Mouse (Mus musculus) small intestine, adult 2 months (tissue): ENCODE results near the gene Tenm3. TPM values are rescaled to one million over a fixed set of nuclear protein-coding genes. Genes with fewer than 3 reads are reported as not detected.

Experiments
- H3K27ac ChIP-seq: fragments of 200-500 bp; 2 replicates; pipeline ENCODE4 v1.5.1; 2012; ENCODE audit warnings: low read depth, low read length, control low read depth, inconsistent platforms; ENCODE audit not compliant: insufficient read depth
- H3K27me3 ChIP-seq: fragments of 200-500 bp; 2 replicates; pipeline ENCODE4 v1.6.1; 2012; ENCODE audit warnings: mild to moderate bottlenecking, moderate library complexity, low read length, inconsistent platforms; ENCODE audit not compliant: control insufficient read depth, insufficient read depth
- H3K36me3 ChIP-seq: fragments of 200-500 bp; 2 replicates; pipeline ENCODE4 v1.6.1; 2012; ENCODE audit warnings: mild to moderate bottlenecking, low read length, control low read depth, inconsistent platforms; ENCODE audit not compliant: control insufficient read depth, insufficient read depth
- H3K4me1 ChIP-seq: fragments of 200-500 bp; 2 replicates; pipeline ENCODE4 v1.6.1; 2012; ENCODE audit warnings: low read length, inconsistent platforms, mixed read lengths; ENCODE audit not compliant: control insufficient read depth, insufficient read depth, insufficient read length
- H3K4me3 ChIP-seq: fragments of 200-500 bp; 2 replicates; pipeline ENCODE4 v1.5.1; 2012; ENCODE audit warnings: low read depth, mild to moderate bottlenecking, control low read depth, inconsistent platforms, low read length, moderate library complexity
- CTCF ChIP-seq: fragments of 200-500 bp; IDR thresholded peaks from 2 replicates; pipeline ENCODE4 v1.5.1; 2012; ENCODE audit warnings: low read depth, mild to moderate bottlenecking, control low read depth, inconsistent platforms, low read length, moderate library complexity, mixed read lengths; ENCODE audit not compliant: insufficient replicate concordance, insufficient read length; ENCODE audit errors: extremely low read depth
- POLR2A ChIP-seq: fragments of 200-500 bp; IDR thresholded peaks from 2 replicates; pipeline ENCODE4 v1.6.1; 2012; ENCODE audit warnings: low read depth, mild to moderate bottlenecking, control low read depth, inconsistent platforms, low read length, moderate library complexity
- WGBS: fragments of 180-500 bp; shearing (Covaris S2); methylation state at CpG from one replicate; pipeline ENCODE4 v1.1.7; 2018; 5-methylcytosine and 5-hydroxymethylcytosine counted together
- polyA plus RNA-seq: library from polyadenylated mRNA; depleted of rRNA; stranded (reverse); fragments of >200 nt; gene quantifications from 2 replicates; pipeline ENCODE4 v1.2.3, GENCODE M21; 2012

Tenm3 gene
- polyA plus RNA-seq, 1 experiment: 1.6 TPM

GRCm38 (mm10) chr8:48596332-48596731, 247.4 kb downstream of the Tenm3 start:
- no peak overlapping the region for H3K27ac ChIP-seq
- H3K4me1 ChIP-seq: no peaks in the 10 kb centered on the region
- WGBS: 88% methylated on average over 14 of the region's 14 CpGs
- H3K27me3 ChIP-seq: no peaks in the 10 kb centered on the region
- no peaks in the 10 kb centered on the region for H3K36me3 ChIP-seq
- no peak overlapping the region for H3K4me3 ChIP-seq
- TF ChIP-seq CTCF (no peak), POLR2A (no peak)

- H3K27ac ChIP-seq: no peak overlapping the region
- TF ChIP-seq POLR2A (no peak), CTCF (no peak)
- WGBS: 37% methylated on average over 5 of the region's 5 CpGs
- no peaks in the 10 kb centered on the region for H3K4me1 ChIP-seq
- H3K27me3 ChIP-seq: no peaks in the 10 kb centered on the region
- H3K36me3 ChIP-seq: no peaks in the 10 kb centered on the region
- no peak overlapping the region for H3K4me3 ChIP-seq
Measured at GRCm38 (mm10) chr8:48591818-48592217, 251.9 kb downstream of the Tenm3 start.

GRCm38 (mm10) chr8:48579732-48580131, 264.0 kb downstream of the Tenm3 start:
- Histone ChIP-seq H3K4me1 (no peaks in the 10 kb centered on the region), H3K36me3 (no peaks in the 10 kb centered on the region), H3K4me3 (no peak overlapping the region), H3K27me3 (no peaks in the 10 kb centered on the region), H3K27ac (no peak overlapping the region)
- 41% methylated on average over 6 of the region's 6 CpGs for WGBS
- TF ChIP-seq CTCF: no peak
- TF ChIP-seq POLR2A: no peak

- WGBS: 45% methylated on average over 8 of the region's 8 CpGs
- no peaks in the 10 kb centered on the region for H3K27me3 ChIP-seq
- no peak overlapping the region for H3K27ac ChIP-seq
- H3K4me3 ChIP-seq: no peak overlapping the region
- H3K4me1 ChIP-seq: no peaks in the 10 kb centered on the region
- H3K36me3 ChIP-seq: no peaks in the 10 kb centered on the region
- no peak for TF ChIP-seq CTCF
- TF ChIP-seq POLR2A: no peak
Measured at GRCm38 (mm10) chr8:48579144-48579543, 264.6 kb downstream of the Tenm3 start.

- Histone ChIP-seq H3K4me3 (no peak overlapping the region), H3K36me3 (no peaks in the 10 kb centered on the region), H3K27ac (no peak overlapping the region), H3K4me1 (no peaks in the 10 kb centered on the region), H3K27me3 (no peaks in the 10 kb centered on the region)
- TF ChIP-seq CTCF (no peak), POLR2A (no peak)
- WGBS: 91% methylated on average over 1 of the region's 1 CpGs
Measured at GRCm38 (mm10) chr8:48572941-48573340, 270.8 kb downstream of the Tenm3 start.

- no peak overlapping the region for H3K27ac ChIP-seq
- no peak overlapping the region for H3K4me3 ChIP-seq
- H3K4me1 ChIP-seq: no peaks in the 10 kb centered on the region
- 93% methylated on average over 2 of the region's 2 CpGs for WGBS
- no peak for TF ChIP-seq CTCF
- TF ChIP-seq POLR2A: no peak
- H3K27me3 ChIP-seq: no peaks in the 10 kb centered on the region
- no peaks in the 10 kb centered on the region for H3K36me3 ChIP-seq
Measured at GRCm38 (mm10) chr8:48572345-48572744, 271.4 kb downstream of the Tenm3 start.

GRCm38 (mm10) chr8:48568608-48569007, 275.1 kb downstream of the Tenm3 start:
- WGBS: 61% methylated on average over 4 of the region's 4 CpGs
- no peak overlapping the region for H3K27ac ChIP-seq
- H3K27me3 ChIP-seq: no peaks in the 10 kb centered on the region
- no peaks in the 10 kb centered on the region for H3K4me1 ChIP-seq
- TF ChIP-seq POLR2A: no peak
- TF ChIP-seq CTCF: no peak
- H3K4me3 ChIP-seq: no peak overlapping the region
- H3K36me3 ChIP-seq: no peaks in the 10 kb centered on the region

- no peaks in the 10 kb centered on the region for H3K36me3 ChIP-seq
- H3K27ac ChIP-seq: no peak overlapping the region
- H3K4me1 ChIP-seq: no peaks in the 10 kb centered on the region
- WGBS: 75% methylated on average over 10 of the region's 10 CpGs
- TF ChIP-seq POLR2A (no peak), CTCF (no peak)
- H3K27me3 ChIP-seq: no peaks in the 10 kb centered on the region
- no peak overlapping the region for H3K4me3 ChIP-seq
Measured at GRCm38 (mm10) chr8:48567929-48568607, 275.7 kb downstream of the Tenm3 start.
